Mouse (Mus musculus): ENCODE results near the gene Ccin. TPM values are rescaled to one million over a fixed set of nuclear protein-coding genes. Genes with fewer than 3 reads are reported as not detected.

Ccin gene
- total RNA-seq, 2 experiments from 2014 or later = not detected

DNA sequence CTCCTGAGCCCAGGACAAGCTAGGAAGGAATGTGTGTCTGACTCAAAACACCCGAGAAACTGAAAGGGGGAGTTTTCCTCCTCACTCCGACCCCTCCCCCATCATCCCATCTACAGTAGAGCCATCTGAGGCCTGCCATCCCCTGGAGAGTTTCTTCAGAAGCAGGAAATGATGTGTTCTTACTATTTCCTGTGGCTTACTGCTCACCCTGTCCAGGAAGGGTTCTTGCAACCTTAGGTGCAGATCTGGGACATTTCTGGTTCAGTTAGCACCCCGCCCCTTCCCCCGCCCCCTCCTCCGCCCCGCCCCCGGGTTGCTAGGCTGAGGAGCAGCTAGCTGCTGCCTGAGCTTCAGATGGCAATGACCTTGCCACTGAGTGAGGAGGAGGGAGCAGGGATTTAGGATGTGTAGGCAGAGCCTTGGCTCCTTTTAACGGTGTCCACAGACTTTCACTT lies 11.1 kb upstream of the Ccin start:
- intact Hi-C loops (cut with DNase I) = loop anchor here (10.0 kb wide), 1 partner anchor 227 kb away; no protein-coding TSS in a partner anchor
- DNase-seq = peak in 1 of 2 experiments; percentile 41

- intact Hi-C loops (cut with DNase I) = loop anchor here (10.0 kb wide), 1 partner anchor 229 kb away; no protein-coding TSS in a partner anchor
- DNase-seq = peak; percentile 62 to 69
Measured at GRCm38 (mm10) chr4:43973526-43973981, 9.7 kb upstream of the Ccin start.

- intact Hi-C loops (cut with DNase I) = loop anchor here (10.0 kb wide), 1 partner anchor 230 kb away; no protein-coding TSS in a partner anchor
- DNase-seq = no peak
Measured at GRCm38 (mm10) chr4:43974914-43975616, 8.2 kb upstream of the Ccin start.

- intact Hi-C loops (cut with DNase I) = loop anchor here (10.0 kb wide), 1 partner anchor 231 kb away; no protein-coding TSS in a partner anchor
- DNase-seq = no peak
Measured at GRCm38 (mm10) chr4:43976223-43976740, 7.0 kb upstream of the Ccin start.

DNA sequence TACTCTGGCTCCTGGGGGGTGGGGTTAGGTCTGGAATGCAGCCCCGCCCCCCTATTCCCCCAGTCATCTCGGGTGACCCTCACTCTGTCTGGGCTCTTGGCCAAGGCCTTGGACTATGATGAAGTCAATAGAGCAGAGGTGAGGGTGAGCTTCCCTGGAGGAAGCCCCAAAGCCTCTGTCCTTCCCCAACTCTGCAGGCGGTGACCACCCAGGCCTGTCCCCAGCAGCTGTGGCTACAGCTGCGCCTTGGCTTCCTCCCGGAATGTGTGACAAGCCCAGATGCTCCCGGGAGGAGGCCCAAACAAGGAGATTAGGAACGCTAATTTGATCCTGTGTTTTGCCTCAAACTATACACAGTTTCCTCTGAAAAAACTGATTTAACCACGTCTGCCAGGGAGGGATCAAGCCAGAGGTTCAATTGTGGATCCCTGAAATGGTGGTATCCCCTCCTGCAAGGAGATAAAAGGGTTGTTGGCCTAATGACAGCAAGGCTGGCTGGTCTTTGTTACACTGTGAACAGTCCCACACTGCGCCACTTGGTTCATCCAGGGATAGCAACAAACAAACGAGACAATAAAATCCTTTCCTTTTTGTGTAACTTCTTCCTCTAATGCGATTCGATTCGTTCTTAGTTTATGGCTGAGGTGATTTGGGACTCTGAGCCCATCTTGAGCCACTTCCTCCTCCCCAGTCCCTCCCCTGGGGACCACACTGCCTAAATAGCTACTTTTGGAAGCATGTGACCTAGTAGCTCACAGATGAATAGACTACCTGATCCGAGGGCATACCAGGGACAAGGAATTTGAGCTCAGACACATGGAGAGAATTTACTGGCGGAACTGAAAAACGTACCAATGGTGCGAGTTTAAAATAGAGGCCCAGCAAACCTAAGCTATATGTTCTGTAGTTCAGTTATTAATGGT lies 4.5 kb upstream of the Ccin start:
- peak; percentile 64 to 73 for DNase-seq
- intact Hi-C loops (cut with DNase I) = loop anchor here (10.0 kb wide), 1 partner anchor 234 kb away; no protein-coding TSS in a partner anchor

DNA sequence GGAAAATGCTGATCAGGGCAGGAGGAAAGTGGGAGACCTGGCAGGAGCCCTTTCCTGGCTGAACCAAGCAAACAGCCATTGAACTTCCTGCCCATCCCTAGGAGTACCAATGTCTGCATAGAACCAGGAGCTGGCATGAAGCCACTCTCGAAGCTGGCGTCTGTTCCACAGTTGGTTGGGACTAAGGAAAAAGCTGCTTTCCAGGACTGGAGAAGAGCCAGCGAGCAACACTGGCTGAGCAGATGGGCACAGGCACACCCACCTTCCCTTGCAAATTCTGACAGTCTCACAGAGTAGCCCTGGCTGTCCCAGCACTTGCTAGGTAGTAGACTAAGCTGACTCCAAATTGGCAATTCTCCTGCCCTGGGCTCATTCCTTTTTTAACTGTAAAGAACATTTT lies 3.5 kb upstream of the Ccin start:
- DNase-seq = peak in 1 of 2 experiments; percentile 57
- intact Hi-C loops (cut with DNase I) = loop anchor here (5.0 to 10.0 kb wide), 2 partner anchors 32 to 235 kb away; no protein-coding TSS in a partner anchor

DNA sequence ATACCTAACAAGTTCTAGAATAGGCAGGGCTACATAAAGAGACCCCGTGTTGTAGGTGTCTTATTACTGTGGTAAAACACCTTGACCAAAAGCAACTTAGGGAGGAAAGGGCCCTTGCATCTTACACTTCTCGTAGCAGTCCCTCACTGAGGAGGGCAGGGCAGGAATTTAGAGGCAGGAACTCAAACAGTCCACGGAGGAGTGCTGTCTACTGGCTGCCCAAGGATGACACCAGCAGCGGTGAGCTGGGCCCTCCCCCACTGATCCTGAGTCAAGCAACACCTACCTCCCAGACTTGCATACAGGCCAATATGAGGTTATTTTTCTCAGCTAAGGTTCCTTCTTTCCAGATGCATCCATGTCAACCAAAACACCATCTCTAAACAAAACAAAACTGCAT lies 3.0 kb upstream of the Ccin start:
- DNase-seq = no peak
- intact Hi-C loops (cut with DNase I) = loop anchor here (5.0 kb wide), 1 partner anchor 33 kb away; no protein-coding TSS in a partner anchor

GRCm38 (mm10) chr4:43980846-43981245 lies 2.4 kb upstream of the Ccin start:
- DNase-seq = no peak
- intact Hi-C loops (cut with DNase I) = loop anchor here (5.0 kb wide), 1 partner anchor 34 kb away; no protein-coding TSS in a partner anchor

DNA sequence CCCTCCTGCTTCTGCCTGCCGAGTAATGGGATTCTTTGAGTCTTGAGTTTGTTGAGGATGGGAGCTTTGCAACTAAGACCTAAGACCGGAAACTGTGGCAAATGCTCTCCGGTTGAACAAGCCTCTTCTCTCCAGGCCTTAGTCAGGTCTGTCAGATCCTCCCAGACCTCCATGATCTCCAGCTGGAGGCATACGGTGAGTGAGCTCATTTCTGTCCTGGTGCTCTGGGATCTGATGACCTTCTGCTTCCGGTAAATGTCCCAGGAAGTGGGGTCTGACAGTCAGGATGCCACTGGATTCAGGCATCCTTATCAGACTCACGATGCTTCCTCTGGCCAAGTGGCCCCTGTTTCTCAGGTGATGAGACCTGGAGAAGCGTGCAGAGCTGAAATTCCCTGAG lies 2.0 kb upstream of the Ccin start:
- no peak for DNase-seq
- intact Hi-C loops (cut with DNase I) = loop anchor here (5.0 kb wide), 1 partner anchor 34 kb away; no protein-coding TSS in a partner anchor

- peak; percentile 96 to 98 for DNase-seq
- intact Hi-C loops (cut with DNase I) = loop anchor here (1.0 to 5.0 kb wide), 3 partner anchors 35 to 76 kb away; no protein-coding TSS in a partner anchor
Measured at GRCm38 (mm10) chr4:43982053-43982732, 1.1 kb upstream of the Ccin start.

DNA sequence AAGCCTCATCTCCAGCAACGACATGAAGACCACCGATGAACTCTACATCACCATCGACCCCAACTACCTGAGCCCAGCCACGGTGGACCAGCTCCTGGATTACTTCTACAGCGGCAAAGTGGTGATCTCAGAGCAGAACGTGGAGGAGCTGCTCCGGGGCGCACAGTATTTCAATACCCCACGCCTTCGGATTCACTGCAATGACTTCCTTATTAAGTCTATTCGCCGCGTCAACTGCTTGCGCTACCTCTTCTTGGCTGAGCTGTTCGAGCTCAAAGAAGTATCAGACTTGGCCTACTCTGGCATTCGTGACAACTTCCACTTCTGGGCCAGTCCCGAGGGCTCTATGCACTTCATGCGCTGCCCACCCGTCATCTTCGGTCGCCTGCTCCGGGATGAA lies 473 bp downstream of the Ccin start:
- intact Hi-C loops (cut with DNase I) = loop anchor here (5.0 kb wide), 1 partner anchor 36 kb away; no protein-coding TSS in a partner anchor
- DNase-seq = no peak

- no peak for DNase-seq
- intact Hi-C loops (cut with DNase I) = loop anchor here (5.0 kb wide), 1 partner anchor 37 kb away; no protein-coding TSS in a partner anchor
Measured at GRCm38 (mm10) chr4:43984326-43984725, 1.0 kb downstream of the Ccin start.

- intact Hi-C loops (cut with DNase I) = no loop called here
- no peak for DNase-seq
Measured at GRCm38 (mm10) chr4:43988976-43989375, 5.7 kb downstream of the Ccin start.

- intact Hi-C loops (cut with DNase I) = no loop called here
- no peak for DNase-seq
Measured at GRCm38 (mm10) chr4:43993072-43993471, 9.8 kb downstream of the Ccin start.

DNA sequence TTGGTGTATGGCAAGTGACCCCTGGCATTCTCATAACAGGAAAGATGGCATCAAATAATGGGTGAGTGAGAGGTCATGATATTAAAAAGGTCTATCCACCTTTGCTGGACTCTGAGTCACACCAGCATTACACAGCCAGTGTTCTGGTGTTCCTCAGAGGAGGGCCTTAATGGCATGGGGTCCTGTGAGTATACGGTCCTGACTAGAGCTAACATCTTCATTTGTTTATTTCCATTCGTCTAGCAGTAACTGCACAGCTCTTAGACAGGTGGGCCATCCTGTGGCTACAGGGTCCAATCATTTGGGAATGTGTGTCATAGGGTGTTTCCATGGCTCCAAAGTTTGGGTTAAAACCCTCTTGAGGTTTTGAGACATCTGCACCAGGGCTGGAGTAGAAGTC lies 11.1 kb downstream of the Ccin start:
- intact Hi-C loops (cut with DNase I) = no loop called here
- DNase-seq = no peak

- no peak for DNase-seq
- intact Hi-C loops (cut with DNase I) = no loop called here
Measured at GRCm38 (mm10) chr4:44003622-44004021, 20.3 kb downstream of the Ccin start.

GRCm38 (mm10) chr4:44004126-44004525 lies 20.8 kb downstream of the Ccin start, which contains the start of gene Clta:
TSS of gene Clta (plus strand) at chr4:44004452.
- intact Hi-C loops (cut with DNase I) = no loop called here
- no peak for DNase-seq

GRCm38 (mm10) chr4:44004623-44005409 lies 21.5 kb downstream of the Ccin start:
- DNase-seq = no peak
- intact Hi-C loops (cut with DNase I) = no loop called here

- intact Hi-C loops (cut with DNase I) = no loop called here
- no peak for DNase-seq
Measured at GRCm38 (mm10) chr4:44010176-44010575, 26.9 kb downstream of the Ccin start.
